Mouse (Mus musculus): Measurements from ENCODE around the gene Olfr1248. TPM values are rescaled to one million over a fixed set of nuclear protein-coding genes. Genes with fewer than 3 reads are reported as not detected.
"Not testable (repeated sequence)": the region's sequence is repeated elsewhere in the genome, so short reads cannot be mapped to it uniquely, and the experiment has no call there.

Olfr1248 gene
- not detected in 2 replicates for polyA plus RNA-seq (2016; fragmentation: Nextera tagmentation; extraction: Ambion mirVana)

GRCm38 (mm10) chr2:89618145-89618544 lies at the start of gene Olfr1248:
Gene Olfr1248 (minus strand): TSS chr2:89618245.
- H3K4me2 ChIP-seq (replicated peaks); H3K9ac ChIP-seq; H3K27me3 ChIP-seq; H3K4me1 ChIP-seq; H3K27ac ChIP-seq; H3K4me3 ChIP-seq; H3K36me3 ChIP-seq; ATAC-seq (ENCODE audit: low FRiP score); H3K9me3 ChIP-seq (replicated peaks): not testable (repeated sequence)
- WGBS: 83% methylated on average over 1 of the region's 1 CpGs

- H3K4me3 ChIP-seq: no peak within 1 kb of the TSS
- H3K27ac ChIP-seq: no peak within 1 kb of the TSS
- no peaks in the 10 kb centered on the region for H3K9me3 ChIP-seq (replicated peaks)
- H3K36me3 ChIP-seq: no peaks in the 10 kb centered on the region
- no peak within 1 kb of the TSS for H3K9ac ChIP-seq
- H3K4me1 ChIP-seq: no peaks in the 10 kb centered on the region
- H3K4me2 ChIP-seq (replicated peaks): no peak within 1 kb of the TSS
- no peaks in the 10 kb centered on the region for H3K27me3 ChIP-seq
- no peak for ATAC-seq (ENCODE audit: low FRiP score)
These were observed 43.3 kb upstream of the Olfr1248 start, which contains the start of gene Olfr1250 for GRCm38 (mm10) chr2:89661367-89661766. Gene Olfr1250 (minus strand): TSS chr2:89661467.

- no peak within 1 kb of the TSS for H3K27ac ChIP-seq
- no peak within 1 kb of the TSS for H3K4me3 ChIP-seq
- H3K27me3 ChIP-seq: no peaks in the 10 kb centered on the region
- H3K4me1 ChIP-seq: no peaks in the 10 kb centered on the region
- 93% methylated on average over 2 of the region's 2 CpGs for WGBS
- ATAC-seq (ENCODE audit: low FRiP score): no peak
- H3K4me2 ChIP-seq (replicated peaks): no peak within 1 kb of the TSS
- no peaks in the 10 kb centered on the region for H3K36me3 ChIP-seq
- no peaks in the 10 kb centered on the region for H3K9me3 ChIP-seq (replicated peaks)
- no peak within 1 kb of the TSS for H3K9ac ChIP-seq
These were observed 16.8 kb upstream of the Olfr1248 start, which contains the start of gene Olfr1249 for GRCm38 (mm10) chr2:89634883-89635282. Gene Olfr1249 (minus strand): TSS chr2:89634983.

GRCm38 (mm10) chr2:89614030-89614429 lies 4.0 kb downstream of the Olfr1248 start, which contains the start of gene Olfr1247:
Gene Olfr1247 (minus strand): TSS chr2:89614130.
- no peaks in the 10 kb centered on the region for H3K27me3 ChIP-seq

GRCm38 (mm10) chr2:89593057-89593456 lies 25.0 kb downstream of the Olfr1248 start, which contains the start of gene Olfr1246:
Gene Olfr1246 (minus strand): TSS chr2:89593157.
- H3K27ac ChIP-seq: no peak within 1 kb of the TSS
- no peak for ATAC-seq (ENCODE audit: low FRiP score)
- WGBS: 83% methylated on average over 2 of the region's 2 CpGs
- no peaks in the 10 kb centered on the region for H3K27me3 ChIP-seq
- H3K9ac ChIP-seq: no peak within 1 kb of the TSS
- H3K9me3 ChIP-seq (replicated peaks): no peaks in the 10 kb centered on the region
- H3K4me1 ChIP-seq: no peaks in the 10 kb centered on the region
- H3K4me2 ChIP-seq (replicated peaks): no peak within 1 kb of the TSS
- no peak within 1 kb of the TSS for H3K4me3 ChIP-seq
- H3K36me3 ChIP-seq: no peaks in the 10 kb centered on the region

More at GRCm38 (mm10) chr2:89614030-89614429, 4.0 kb downstream of the Olfr1248 start, which contains the start of gene Olfr1247:
- Histone ChIP-seq H3K9me3 (replicated peaks) (no peaks in the 10 kb centered on the region), H3K4me1 (no peaks in the 10 kb centered on the region), H3K36me3 (no peaks in the 10 kb centered on the region), H3K9ac (no peak within 1 kb of the TSS), H3K4me2 (replicated peaks) (no peak within 1 kb of the TSS), H3K27ac (no peak within 1 kb of the TSS), H3K4me3 (no peak within 1 kb of the TSS)
- WGBS: 97% methylated on average over 2 of the region's 2 CpGs
- ATAC-seq (ENCODE audit: low FRiP score): no peak

- Histone ChIP-seq H3K27ac (no peak within 1 kb of the TSS), H3K4me2 (replicated peaks) (no peak within 1 kb of the TSS), H3K9ac (no peak within 1 kb of the TSS), H3K4me3 (no peak within 1 kb of the TSS), H3K4me1 (no peaks in the 10 kb centered on the region), H3K27me3 (no peaks in the 10 kb centered on the region), H3K9me3 (replicated peaks) (no peaks in the 10 kb centered on the region), H3K36me3 (no peaks in the 10 kb centered on the region)
- WGBS: 91% methylated on average over 1 of the region's 1 CpGs
- no peak for ATAC-seq (ENCODE audit: low FRiP score)
These were observed 39.7 kb downstream of the Olfr1248 start, which contains the start of gene Olfr1245 for GRCm38 (mm10) chr2:89578347-89578746. Gene Olfr1245 (minus strand): TSS chr2:89578447.

Other genes with a start within 250 kb of the Olfr1248 start
- gene Olfr1238, start 208.6 kb downstream of the Olfr1248 start, polyA plus RNA-seq (2016; fragmentation: Nextera tagmentation; extraction: Ambion mirVana): not detected in 2 replicates
- not detected in 2 replicates for gene Olfr1239, start 197.8 kb downstream of the Olfr1248 start, polyA plus RNA-seq (2016; fragmentation: Nextera tagmentation; extraction: Ambion mirVana)
- not detected in 2 replicates for gene Olfr1240, start 175.2 kb downstream of the Olfr1248 start, polyA plus RNA-seq (2016; fragmentation: Nextera tagmentation; extraction: Ambion mirVana)
- gene Olfr1241, start 131.1 kb downstream of the Olfr1248 start, polyA plus RNA-seq (2016; fragmentation: Nextera tagmentation; extraction: Ambion mirVana): not detected in 2 replicates
- not detected in 2 replicates for gene Olfr1242, start 119.9 kb downstream of the Olfr1248 start, polyA plus RNA-seq (2016; fragmentation: Nextera tagmentation; extraction: Ambion mirVana)
- not detected in 2 replicates for gene Olfr1243, start 86.8 kb downstream of the Olfr1248 start, polyA plus RNA-seq (2016; fragmentation: Nextera tagmentation; extraction: Ambion mirVana)
- not detected in 2 replicates for gene Olfr1245, start 39.8 kb downstream of the Olfr1248 start, polyA plus RNA-seq (2016; fragmentation: Nextera tagmentation; extraction: Ambion mirVana)
- gene Olfr1246, start 25.1 kb downstream of the Olfr1248 start, polyA plus RNA-seq (2016; fragmentation: Nextera tagmentation; extraction: Ambion mirVana): not detected in 2 replicates
- not detected in 2 replicates for gene Olfr1247, start 4.1 kb downstream of the Olfr1248 start, polyA plus RNA-seq (2016; fragmentation: Nextera tagmentation; extraction: Ambion mirVana)
- gene Olfr1249, start 16.7 kb upstream of the Olfr1248 start, polyA plus RNA-seq (2016; fragmentation: Nextera tagmentation; extraction: Ambion mirVana): not detected in 2 replicates
- not detected in 2 replicates for gene Olfr1250, start 43.2 kb upstream of the Olfr1248 start, polyA plus RNA-seq (2016; fragmentation: Nextera tagmentation; extraction: Ambion mirVana)
- gene Olfr1251, start 53.7 kb upstream of the Olfr1248 start, polyA plus RNA-seq (2016; fragmentation: Nextera tagmentation; extraction: Ambion mirVana): not detected in 2 replicates
- not detected in 2 replicates for gene Olfr1252, start 106.8 kb upstream of the Olfr1248 start, polyA plus RNA-seq (2016; fragmentation: Nextera tagmentation; extraction: Ambion mirVana)
- gene Olfr1253, start 138.8 kb upstream of the Olfr1248 start, polyA plus RNA-seq (2016; fragmentation: Nextera tagmentation; extraction: Ambion mirVana): not detected in 2 replicates
- gene Olfr1254, start 175.4 kb upstream of the Olfr1248 start, polyA plus RNA-seq (2016; fragmentation: Nextera tagmentation; extraction: Ambion mirVana): not detected in 2 replicates
- not detected in 2 replicates for gene Olfr1255, start 193.8 kb upstream of the Olfr1248 start, polyA plus RNA-seq (2016; fragmentation: Nextera tagmentation; extraction: Ambion mirVana)
- not detected in 2 replicates for gene Olfr1256, start 223.3 kb upstream of the Olfr1248 start, polyA plus RNA-seq (2016; fragmentation: Nextera tagmentation; extraction: Ambion mirVana)
- gene Olfr48, start 230.0 kb upstream of the Olfr1248 start, polyA plus RNA-seq (2016; fragmentation: Nextera tagmentation; extraction: Ambion mirVana): not detected in 2 replicates

Data from hindbrain, embryonic 12.5 days (tissue).